Mouse (Mus musculus) limb, embryonic 14.5 days (tissue): ENCODE data around the gene Art5. TPM values are rescaled to one million over a fixed set of nuclear protein-coding genes. Genes with fewer than 3 reads are reported as not detected.

Experiments
- ATAC-seq: fragments of 200-750 bp; cut with Nextera tagmentation; 2 replicates; pipeline ENCODE4 v1.8.0; 2017; ENCODE audit warnings: low read depth, moderate number of reproducible peaks, moderate TSS enrichment; ENCODE audit not compliant: low FRiP score
- DNase-seq: peaks from one replicate; pipeline ENCODE4 v3.0.0-alpha.2; 2015; ENCODE audit warnings: low spot score
- H3K27ac ChIP-seq: fragments of 300-500 bp; sonication (generic); replicated peaks from 2 replicates; pipeline ENCODE4 v1.5.1; 2014; ENCODE audit warnings: low read depth, mild to moderate bottlenecking, low read length, moderate library complexity, mixed read lengths
- H3K27me3 ChIP-seq: fragments of 300-500 bp; sonication (generic); 2 replicates; pipeline ENCODE4 v1.6.1; 2014; ENCODE audit warnings: low read length, mixed read lengths; ENCODE audit not compliant: control insufficient read depth, insufficient read depth
- H3K36me3 ChIP-seq: fragments of 300-500 bp; sonication (generic); 2 replicates; pipeline ENCODE4 v1.6.1; 2014; ENCODE audit warnings: mild to moderate bottlenecking, low read length, moderate library complexity, mixed read lengths; ENCODE audit not compliant: control insufficient read depth, insufficient read depth
- H3K4me1 ChIP-seq: fragments of 300-500 bp; sonication (generic); 2 replicates; pipeline ENCODE4 v1.6.1; 2014; ENCODE audit warnings: antibody characterized with exemption, low read length, mixed read lengths; ENCODE audit not compliant: control insufficient read depth, insufficient read depth
- H3K4me2 ChIP-seq: fragments of 300-500 bp; sonication (generic); replicated peaks from 2 replicates; pipeline ENCODE4 v1.6.1; 2014; ENCODE audit warnings: low read depth, mild to moderate bottlenecking, low read length, moderate library complexity; ENCODE audit not compliant: severe bottlenecking
- H3K4me3 ChIP-seq: fragments of 300-500 bp; sonication (generic); replicated peaks from 2 replicates; pipeline ENCODE4 v1.5.1; 2014; ENCODE audit warnings: low read length
- H3K9ac ChIP-seq: fragments of 300-500 bp; sonication (generic); 2 replicates; pipeline ENCODE4 v1.6.1; 2014; ENCODE audit warnings: mild to moderate bottlenecking, low read depth, low read length, moderate library complexity; ENCODE audit not compliant: severe bottlenecking
- H3K9me3 ChIP-seq: fragments of 300-500 bp; sonication (generic); 2 replicates; pipeline ENCODE4 v1.6.1; 2016; ENCODE audit warnings: low read length; ENCODE audit not compliant: control insufficient read depth
- POLR2A ChIP-seq: fragments of 200-500 bp; IDR thresholded peaks from 2 replicates; pipeline ENCODE4 v1.8.0; 2012; ENCODE audit warnings: inconsistent platforms, mild to moderate bottlenecking, moderate library complexity, borderline replicate concordance; ENCODE audit not compliant: insufficient read depth, insufficient read length; ENCODE audit errors: extremely low read depth
- whole genome bisulfite sequencing: fragments of 180-500 bp; shearing (Covaris S2); extraction: QIAGEN DNeasy Blood & Tissue Kit; methylation state at CpG from one replicate; pipeline ENCODE4 v1.1.7; 2014; 5-methylcytosine and 5-hydroxymethylcytosine counted together
- polyA plus RNA-seq, 2 experiments: library from polyadenylated mRNA; depleted of rRNA in 1 of 2; stranded (reverse) in 1 of 2; unstranded in 1 of 2; fragments of >200 nt; fragmentation: Nextera tagmentation in 1 of 2; extraction: Ambion mirVana in 1 of 2; gene quantifications; 2 replicates each; pipeline versions ENCODE4 v1.2.1 to v1.2.3; 2012 to 2014

Art5 gene
- polyA plus RNA-seq, 2 experiments = 2.4 to 3.0 TPM

DNA sequence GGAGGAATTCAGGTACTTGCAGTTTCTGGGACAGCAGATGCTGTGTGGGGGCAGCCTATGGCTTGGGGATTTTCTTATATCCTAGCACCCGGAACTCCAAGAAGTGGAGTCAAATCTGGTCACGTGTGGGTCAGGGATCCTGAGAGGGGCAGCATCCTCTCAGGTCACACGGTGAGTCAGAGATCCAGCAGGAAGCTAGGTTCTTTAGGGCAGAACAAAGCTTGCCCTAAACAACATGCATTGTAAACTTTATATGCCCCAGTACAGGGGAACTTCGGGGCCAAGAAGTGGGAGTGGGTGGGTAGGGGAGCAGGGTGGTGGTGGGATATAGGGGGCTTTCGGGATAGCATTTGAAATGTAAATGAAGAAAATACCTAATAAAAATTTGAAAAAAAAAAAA, 8.4 kb downstream of the Art5 start:
- Histone ChIP-seq H3K27ac (no peak overlapping the region), H3K9me3 (no peaks in the 10 kb centered on the region), H3K9ac (no peak overlapping the region), H3K4me1 (peaks cover 6% of the 10 kb centered on the region; the same call in 1 of the 2 replicates), H3K4me2 (no peak overlapping the region), H3K36me3 (0 out of 2 replicates have a peak, but pooled peaks cover 2% of the 10 kb centered on the region), H3K27me3 (no peaks in the 10 kb centered on the region), H3K4me3 (no peak overlapping the region)
- DNase-seq (no peak), ATAC-seq (no peak)
- TF ChIP-seq POLR2A = no peak
- WGBS = 37% methylated on average over 5 of the region's 5 CpGs

DNA sequence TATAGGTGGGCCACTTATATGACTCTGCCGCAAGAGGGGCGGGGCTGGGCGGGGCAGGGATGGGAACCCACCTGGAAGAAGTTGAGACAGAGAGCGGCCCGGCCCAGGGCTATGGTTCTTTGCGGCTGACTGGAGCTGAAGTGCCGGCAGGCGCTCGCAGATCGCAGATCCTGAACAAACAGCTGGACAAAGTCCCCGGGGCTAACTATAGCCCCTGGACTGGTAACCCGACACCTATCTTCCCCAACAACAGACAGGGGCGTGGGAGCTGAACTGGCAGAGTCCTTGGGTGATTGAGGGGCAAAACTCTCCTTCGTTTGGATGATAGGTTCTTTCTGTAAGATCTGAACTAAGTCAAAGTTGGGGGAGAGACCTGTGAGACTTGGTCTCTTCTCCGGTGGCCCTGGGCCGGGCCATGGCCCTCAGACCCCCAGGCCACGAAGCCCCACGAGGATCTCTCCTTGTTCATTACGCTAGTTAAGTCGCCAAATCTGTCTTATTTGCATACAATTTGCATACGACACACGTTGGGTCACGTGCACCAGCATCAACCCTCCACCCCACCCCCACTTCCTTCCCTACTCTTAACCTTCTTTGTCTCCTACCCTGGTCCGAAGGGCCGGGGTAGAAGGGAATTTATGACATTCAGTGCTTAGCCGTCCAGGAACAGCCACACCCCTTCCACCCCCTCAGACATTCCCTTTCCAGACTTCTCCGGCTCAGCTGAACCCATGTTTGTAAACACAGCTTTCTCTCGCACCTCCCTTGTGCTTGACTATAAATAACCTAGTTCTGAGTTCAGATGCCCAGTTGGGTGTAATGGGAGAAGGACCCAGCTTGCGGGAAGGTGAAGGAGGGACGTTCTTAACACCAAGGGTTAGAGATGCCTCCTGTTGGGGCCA, 9.3 kb downstream of the Art5 start:
- TF ChIP-seq POLR2A = no peak
- Histone ChIP-seq H3K9ac (no peak overlapping the region), H3K27ac (no peak overlapping the region), H3K4me2 (peak overlapping the region; percentile 41), H3K4me3 (peak overlapping the region; percentile 18), H3K9me3 (no peaks in the 10 kb centered on the region), H3K36me3 (0 out of 2 replicates have a peak, but pooled peaks cover 2% of the 10 kb centered on the region), H3K4me1 (peaks cover 6% of the 10 kb centered on the region; the same call in 1 of the 2 replicates), H3K27me3 (no peaks in the 10 kb centered on the region)
- ATAC-seq = peak; percentile 67
- 5% methylated on average over 30 of the region's 30 CpGs for WGBS
- peak; percentile 20 for DNase-seq

DNA sequence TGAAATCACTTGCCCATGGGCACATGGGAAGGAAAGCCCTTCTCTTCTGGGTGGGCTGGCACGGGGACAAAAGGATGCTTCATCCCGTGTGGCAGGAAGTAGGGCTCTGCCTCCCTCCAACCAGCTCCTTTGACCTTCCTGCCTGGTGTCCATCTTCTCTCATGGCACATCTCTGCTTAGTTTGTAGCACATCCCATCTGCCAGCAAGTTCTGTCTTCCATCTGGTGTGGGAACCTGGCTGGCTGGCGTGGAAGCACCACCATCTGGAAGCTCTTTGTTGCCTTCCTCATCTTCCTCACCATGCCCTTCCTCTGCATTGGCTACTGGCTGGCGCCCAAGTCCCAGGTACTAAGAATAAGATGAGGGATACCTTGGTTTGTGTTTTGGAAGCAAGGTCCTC, 22.0 kb downstream of the Art5 start:
- Histone ChIP-seq H3K4me1 (no peaks in the 10 kb centered on the region), H3K9me3 (no peaks in the 10 kb centered on the region), H3K4me2 (no peak overlapping the region), H3K36me3 (peaks cover 36% of the 10 kb centered on the region), H3K27ac (no peak overlapping the region), H3K9ac (no peak overlapping the region), H3K27me3 (no peaks in the 10 kb centered on the region), H3K4me3 (no peak overlapping the region)
- 80% methylated on average over 4 of the region's 4 CpGs for WGBS
- no peak for DNase-seq
- no peak for ATAC-seq
- no peak for TF ChIP-seq POLR2A

DNA sequence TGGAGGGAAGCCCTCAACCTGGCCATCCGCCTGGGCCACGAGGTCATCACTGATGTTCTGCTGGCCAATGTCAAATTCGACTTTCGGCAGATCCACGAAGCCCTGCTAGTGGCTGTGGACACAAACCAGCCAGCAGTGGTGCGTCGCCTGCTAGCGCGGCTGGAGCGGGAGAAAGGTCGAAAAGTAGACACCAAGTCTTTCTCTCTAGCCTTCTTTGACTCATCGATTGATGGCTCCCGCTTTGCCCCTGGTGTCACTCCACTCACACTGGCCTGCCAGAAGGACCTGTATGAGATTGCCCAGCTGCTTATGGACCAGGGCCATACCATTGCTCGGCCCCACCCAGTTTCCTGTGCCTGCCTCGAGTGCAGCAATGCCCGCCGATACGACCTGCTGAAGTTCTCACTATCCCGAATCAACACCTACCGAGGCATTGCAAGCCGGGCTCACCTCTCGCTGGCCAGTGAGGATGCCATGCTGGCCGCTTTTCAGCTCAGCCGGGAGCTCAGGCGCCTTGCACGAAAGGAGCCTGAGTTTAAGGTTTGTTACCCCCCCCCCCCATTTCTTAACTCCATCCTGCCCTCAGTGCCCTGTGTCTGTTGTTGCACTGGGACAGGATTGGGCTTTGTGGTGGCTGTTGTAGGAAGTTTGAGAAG, 25.1 kb downstream of the Art5 start:
- no peak overlapping the region for H3K27ac ChIP-seq
- no peak for DNase-seq
- WGBS = 88% methylated on average over 26 of the region's 26 CpGs
- H3K4me2 ChIP-seq = no peak overlapping the region
- ATAC-seq = no peak
- TF ChIP-seq POLR2A = no peak
- no peaks in the 10 kb centered on the region for H3K27me3 ChIP-seq
- H3K9ac ChIP-seq = no peak overlapping the region
- H3K4me3 ChIP-seq = no peak overlapping the region
- no peaks in the 10 kb centered on the region for H3K4me1 ChIP-seq
- H3K36me3 ChIP-seq = peaks cover 62% of the 10 kb centered on the region
- H3K9me3 ChIP-seq = no peaks in the 10 kb centered on the region

DNA sequence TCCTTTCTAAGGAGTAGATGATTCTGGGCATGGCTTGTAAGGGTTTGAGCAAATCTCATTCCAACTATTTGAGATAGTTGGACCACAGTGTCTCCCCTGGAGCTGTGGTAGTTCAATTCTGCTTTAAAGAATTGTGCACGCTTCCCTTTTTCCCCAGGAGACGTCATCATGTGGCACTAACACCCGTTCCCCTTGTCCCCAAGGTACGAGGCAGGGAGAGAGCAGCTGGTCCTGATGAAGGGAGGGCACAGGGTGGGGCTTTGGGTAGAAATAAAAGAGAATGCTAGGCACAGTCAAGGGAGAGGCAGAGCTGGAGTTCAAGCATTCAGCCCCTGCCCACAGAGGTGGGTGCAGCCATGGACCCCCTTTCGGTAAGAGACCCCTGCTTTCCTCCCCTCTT, 26.5 kb downstream of the Art5 start, which contains the start of gene Trpc2:
Gene Trpc2 (plus strand): TSS at position 301 of the 400 bp plus-strand sequence.
- H3K36me3 ChIP-seq = peaks cover 70% of the 10 kb centered on the region
- no peak for TF ChIP-seq POLR2A
- H3K27me3 ChIP-seq = no peaks in the 10 kb centered on the region
- WGBS = 80% methylated on average over 5 of the region's 5 CpGs
- no peak within 1 kb of the TSS for H3K9ac ChIP-seq
- no peaks in the 10 kb centered on the region for H3K4me1 ChIP-seq
- H3K4me2 ChIP-seq = no peak within 1 kb of the TSS
- DNase-seq (no peak), ATAC-seq (no peak)
- no peak within 1 kb of the TSS for H3K27ac ChIP-seq
- no peaks in the 10 kb centered on the region for H3K9me3 ChIP-seq
- H3K4me3 ChIP-seq = no peak within 1 kb of the TSS
